Mouse (Mus musculus) mesoderm, embryonic 11.5 days (tissue): Measurements from ENCODE around the gene Gnrhr.

ENCODE experiments used
- DNase-seq: peaks from one replicate; pipeline ENCODE4 v3.0.0-alpha.2; 2012; ENCODE audit warnings: low read depth, low spot score

The Gnrhr gene

DNA sequence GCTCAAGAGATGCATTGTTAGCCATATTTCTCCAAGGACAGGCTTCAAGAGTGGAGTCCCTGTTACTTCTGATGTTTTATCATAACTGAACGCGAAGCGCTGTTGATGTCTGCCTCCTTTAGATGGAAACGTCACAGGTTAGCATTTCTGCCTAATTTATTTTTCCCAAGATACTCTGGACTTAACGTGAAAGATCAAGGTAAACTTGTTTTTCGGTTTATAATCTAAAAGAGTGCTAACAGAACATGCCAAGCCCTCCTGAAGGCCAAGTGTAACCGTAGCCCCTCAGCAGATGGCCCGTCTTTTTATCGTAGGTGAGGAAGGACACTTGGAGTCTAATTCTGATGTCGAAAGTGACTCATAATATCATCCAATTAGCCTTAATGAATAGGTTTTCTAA is at the start of gene Gnrhr:
Gnrhr (minus strand) TSS at position 101 of the 400 bp plus-strand sequence.
- DNase-seq: no peak

DNA sequence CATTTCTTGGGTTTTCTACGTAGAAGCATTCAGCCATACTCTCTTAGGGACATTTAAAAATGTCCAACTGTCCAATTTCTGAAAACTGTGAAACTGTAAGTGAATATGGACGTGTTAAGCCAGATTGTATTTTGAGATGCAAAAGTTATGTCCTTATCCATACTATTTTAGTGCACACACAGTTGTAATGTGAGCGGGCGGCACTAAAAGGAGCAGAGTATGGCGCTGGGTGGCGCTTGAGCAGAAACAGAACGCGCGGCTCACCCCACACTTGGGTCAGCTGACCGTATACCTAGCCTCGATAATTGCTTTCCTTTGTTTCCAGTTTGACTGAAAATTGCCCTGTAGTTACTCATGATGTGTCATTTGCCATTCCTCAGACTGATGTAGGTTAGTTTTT is 48.9 kb upstream of the Gnrhr start:
- DNase-seq: no peak

DNA sequence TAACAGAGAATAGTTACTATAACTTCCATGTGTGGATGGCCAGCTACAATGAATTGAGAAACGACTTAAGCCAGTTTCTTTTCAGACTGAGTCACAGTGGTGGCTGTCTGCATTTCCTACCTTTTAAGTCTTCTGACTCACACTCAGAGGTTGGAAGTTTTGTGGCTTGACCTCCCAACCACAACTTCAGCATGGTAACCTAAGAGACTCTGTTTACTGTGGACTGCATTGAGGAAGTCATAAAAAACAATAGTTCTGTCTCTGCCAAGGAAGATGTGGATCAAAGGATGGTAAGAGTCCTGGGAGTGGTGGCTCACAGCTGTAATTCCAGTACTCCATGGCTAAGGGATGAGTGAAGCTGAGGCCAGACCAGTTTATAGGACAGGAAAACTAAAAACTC is 47.2 kb upstream of the Gnrhr start:
- DNase-seq: no peak

DNA sequence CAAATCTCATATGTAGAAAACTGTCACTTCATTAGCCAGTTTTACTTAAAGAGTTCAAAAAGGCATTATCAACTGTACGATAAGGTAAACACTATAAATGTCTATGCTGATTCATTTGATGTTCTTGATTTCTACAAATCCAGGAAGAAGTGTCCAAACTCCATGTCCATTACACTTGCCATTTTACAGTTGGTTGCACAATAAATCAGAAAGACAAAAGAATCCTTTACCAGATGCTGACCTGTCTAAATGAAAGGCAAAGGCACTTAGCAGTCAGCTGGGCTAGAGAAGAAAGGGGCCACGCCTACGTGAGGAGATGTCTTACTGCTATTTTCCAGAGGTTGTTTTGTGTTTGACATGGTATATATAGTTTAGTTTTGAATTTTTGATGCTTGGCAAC is 46.6 kb upstream of the Gnrhr start:
- no peak for DNase-seq

GRCm38 (mm10) chr5:86227156-86227853 is 29.6 kb upstream of the Gnrhr start:
- no peak for DNase-seq

- peak; percentile 61 for DNase-seq
Measured at GRCm38 (mm10) chr5:86191356-86191755, 6.3 kb downstream of the Gnrhr start.

DNA sequence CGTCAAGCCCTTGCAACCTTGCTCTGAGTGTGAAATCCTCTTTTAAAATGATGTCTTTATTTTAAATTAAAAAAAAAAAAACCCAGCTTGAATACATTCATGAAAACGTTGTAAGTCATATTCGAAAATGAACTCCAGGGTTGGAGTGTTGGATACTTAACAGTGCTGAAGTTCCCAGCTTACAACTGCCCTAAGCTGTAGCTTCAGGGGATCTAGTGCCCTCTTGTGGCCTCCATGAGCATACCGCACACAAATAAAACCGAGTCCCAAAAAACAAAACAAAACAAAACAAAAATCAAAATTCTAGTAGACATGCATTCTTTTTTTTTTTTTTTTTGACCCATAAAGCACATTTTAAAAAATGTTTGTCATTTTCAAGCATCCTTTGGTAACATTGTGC is 6.9 kb downstream of the Gnrhr start:
- peak; percentile 43 for DNase-seq

DNA sequence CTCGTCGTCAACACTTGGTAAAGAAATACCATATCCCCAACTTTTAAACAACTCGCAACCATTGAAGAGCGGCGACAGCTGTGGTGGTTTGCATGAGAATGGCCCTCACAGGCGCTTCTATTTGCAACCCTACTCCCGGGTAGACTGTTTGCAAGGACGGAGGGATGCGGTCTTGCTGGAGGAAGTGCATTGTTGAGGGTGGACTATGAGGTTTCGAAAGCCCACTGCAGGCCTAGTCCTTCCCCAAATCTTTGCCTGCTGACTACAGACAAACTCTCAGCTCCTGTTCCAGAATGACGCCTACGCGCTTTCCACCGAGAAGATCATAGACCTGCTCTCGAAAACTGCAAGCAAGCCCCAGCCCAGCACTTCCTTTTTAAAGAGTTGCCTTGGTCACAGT is 7.4 kb downstream of the Gnrhr start:
- DNase-seq: no peak

GRCm38 (mm10) chr5:86187441-86187840 is 10.3 kb downstream of the Gnrhr start:
- DNase-seq: no peak

DNA sequence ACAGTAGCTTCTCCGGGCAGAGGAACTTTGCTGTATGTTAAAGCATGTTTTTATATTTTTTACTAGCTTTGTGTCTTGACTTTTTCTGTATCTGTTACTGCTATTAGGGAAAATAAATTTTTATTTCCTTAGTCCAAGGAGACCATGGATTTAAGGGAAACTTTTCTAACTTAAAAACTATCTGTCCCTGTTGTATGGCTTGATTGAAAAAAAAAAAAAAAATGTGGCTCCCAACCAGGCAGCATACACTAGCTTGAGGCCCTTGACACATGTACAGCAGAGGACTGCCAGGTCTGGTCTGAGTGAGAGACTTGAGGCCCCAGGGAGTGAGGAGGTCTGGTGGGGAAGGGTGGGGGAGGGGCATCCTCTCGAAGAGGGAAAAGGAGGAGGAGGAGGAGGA is 23.9 kb downstream of the Gnrhr start:
- no peak for DNase-seq

- DNase-seq: peak; percentile 98
Measured at GRCm38 (mm10) chr5:86172449-86173161, 25.1 kb downstream of the Gnrhr start, which contains the start of gene Uba6. Gene Uba6 (minus strand): TSS chr5:86172803.

- no peak for DNase-seq
Measured at GRCm38 (mm10) chr5:86172088-86172448, 25.6 kb downstream of the Gnrhr start.
